Mouse (Mus musculus) C2C12 (cell line): ENCODE data around the gene St6gal1.

Experiments
- CTCF ChIP-seq: IDR thresholded peaks from one replicate; pipeline ENCODE4 v1.5.1; 2011; ENCODE audit not compliant: control insufficient read depth, insufficient read depth, insufficient read length
- MAX ChIP-seq: IDR thresholded peaks from one replicate; pipeline ENCODE4 v1.6.1; 2011; ENCODE audit warnings: mild to moderate bottlenecking, control low read depth
- MYOD1 ChIP-seq: IDR thresholded peaks from one replicate; pipeline ENCODE4 v1.6.1; 2011; ENCODE audit warnings: low read depth; ENCODE audit not compliant: control insufficient read depth, insufficient read length

DNA sequence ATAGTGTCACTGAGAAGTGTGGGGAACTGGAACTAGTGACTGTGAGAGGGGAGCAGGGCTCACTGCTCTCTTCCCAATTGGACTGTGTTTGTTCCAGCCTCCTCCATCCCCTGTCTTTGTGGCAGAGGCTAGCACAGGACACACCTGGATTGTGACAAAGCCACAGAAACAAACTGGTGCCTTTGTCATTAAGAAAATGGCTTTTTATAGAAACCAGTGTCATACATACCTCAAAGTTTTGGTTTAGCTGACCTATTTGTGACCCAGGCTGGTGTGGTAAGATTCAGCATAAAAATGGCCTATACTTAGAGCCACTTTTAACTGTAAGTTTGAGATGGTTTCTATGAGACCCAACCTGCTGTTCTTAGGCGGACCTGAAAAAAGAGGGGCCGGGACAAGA lies 116.7 kb downstream of the St6gal1 start:
- TF ChIP-seq CTCF (no peak), MAX (no peak), MYOD1 (no peak)
